Mouse (Mus musculus) midbrain, embryonic 15.5 days (tissue): ENCODE data around the gene Lmo1. TPM values are rescaled to one million over a fixed set of nuclear protein-coding genes. Genes with fewer than 3 reads are reported as not detected.
A peak's percentile ranks its signal among the peaks of the same experiment; 100 is the strongest.

Source experiments
- ATAC-seq: fragments of 200-750 bp; cut with Nextera tagmentation; replicated peaks from 2 replicates; pipeline ENCODE4 v1.8.0; 2017; ENCODE audit warnings: moderate TSS enrichment
- H3K27ac ChIP-seq: fragments of 300-500 bp; sonication (generic); 2 replicates; pipeline ENCODE4 v1.5.1; 2015; ENCODE audit warnings: mild to moderate bottlenecking, inconsistent platforms
- H3K27me3 ChIP-seq: fragments of 300-500 bp; sonication (generic); replicated peaks from 2 replicates; pipeline ENCODE4 v1.6.1; 2015; ENCODE audit warnings: inconsistent platforms
- H3K36me3 ChIP-seq: fragments of 300-500 bp; sonication (generic); replicated peaks from 2 replicates; pipeline ENCODE4 v1.6.1; 2015; ENCODE audit warnings: inconsistent platforms
- H3K4me1 ChIP-seq: fragments of 300-500 bp; sonication (generic); 2 replicates; pipeline ENCODE4 v1.6.1; 2015; ENCODE audit warnings: inconsistent platforms
- H3K4me2 ChIP-seq: fragments of 300-500 bp; sonication (generic); 2 replicates; pipeline ENCODE4 v1.6.1; 2015; ENCODE audit warnings: inconsistent platforms, mild to moderate bottlenecking, moderate library complexity
- H3K4me3 ChIP-seq: fragments of 300-500 bp; sonication (generic); 2 replicates; pipeline ENCODE4 v1.5.1; 2015; ENCODE audit warnings: mild to moderate bottlenecking, inconsistent platforms
- H3K9ac ChIP-seq: fragments of 300-500 bp; sonication (generic); 2 replicates; pipeline ENCODE4 v1.6.1; 2015; ENCODE audit warnings: mild to moderate bottlenecking, inconsistent platforms
- H3K9me3 ChIP-seq: fragments of 300-500 bp; sonication (generic); 2 replicates; pipeline ENCODE4 v1.6.1; 2016; ENCODE audit warnings: inconsistent platforms
- WGBS: fragments of 180-500 bp; shearing (Covaris S2); methylation state at CpG from one replicate; pipeline ENCODE4 v1.1.7; 2015; ENCODE audit warnings: mixed read lengths; 5-methylcytosine and 5-hydroxymethylcytosine counted together
- polyA plus RNA-seq: library from polyadenylated mRNA; unstranded; fragments of >200 nt; fragmentation: Nextera tagmentation; extraction: Ambion mirVana; gene quantifications from 2 replicates; pipeline ENCODE4 v1.2.1, GENCODE M21; 2015

Gene Lmo1
- polyA plus RNA-seq, 1 experiment from 2014 or later, result 155 TPM

- ATAC-seq, result peak; percentile 63
- H3K4me1 ChIP-seq, result peaks cover 77% of the 10 kb centered on the region
- peak overlapping the region; percentile 94 for H3K4me2 ChIP-seq
- no peaks in the 10 kb centered on the region; the same call in 1 of the 2 replicates for H3K27me3 ChIP-seq
- peak overlapping the region; percentile 91 for H3K27ac ChIP-seq
- H3K36me3 ChIP-seq, result no peaks in the 10 kb centered on the region
- H3K4me3 ChIP-seq, result peak overlapping the region; percentile 75
- under 1% methylated on average over 17 of the region's 17 CpGs for WGBS
- no peaks in the 10 kb centered on the region for H3K9me3 ChIP-seq
- peak overlapping the region; percentile 85 for H3K9ac ChIP-seq
These were observed 4.6 kb downstream of the Lmo1 start for GRCm38 (mm10) chr7:109170441-109170820.

GRCm38 (mm10) chr7:109169505-109170440 is 5.2 kb downstream of the Lmo1 start:
- no peaks in the 10 kb centered on the region; the same call in 1 of the 2 replicates for H3K27me3 ChIP-seq
- peak; percentile 46 for ATAC-seq
- peak overlapping the region; percentile 85 for H3K9ac ChIP-seq
- peak overlapping the region; percentile 94 for H3K4me2 ChIP-seq
- H3K4me1 ChIP-seq, result peaks cover 75% of the 10 kb centered on the region
- WGBS, result 2% methylated on average over 72 of the region's 72 CpGs
- peak overlapping the region; percentile 75 for H3K4me3 ChIP-seq
- peak overlapping the region; percentile 91 for H3K27ac ChIP-seq
- H3K36me3 ChIP-seq, result no peaks in the 10 kb centered on the region
- no peaks in the 10 kb centered on the region for H3K9me3 ChIP-seq

- Histone ChIP-seq H3K4me2 (peak overlapping the region; percentile 94), H3K27ac (peak overlapping the region; percentile 91), H3K4me1 (peaks cover 68% of the 10 kb centered on the region), H3K9ac (peak overlapping the region; percentile 85), H3K27me3 (no peaks in the 10 kb centered on the region; the same call in 1 of the 2 replicates), H3K4me3 (peak overlapping the region; percentile 75), H3K36me3 (no peaks in the 10 kb centered on the region), H3K9me3 (no peaks in the 10 kb centered on the region)
- WGBS, result 84% methylated on average over 7 of the region's 7 CpGs
- no peak for ATAC-seq
These were observed 6.3 kb downstream of the Lmo1 start for GRCm38 (mm10) chr7:109168716-109169115.

GRCm38 (mm10) chr7:109165931-109166585 is 8.9 kb downstream of the Lmo1 start:
- H3K27ac ChIP-seq, result peak overlapping the region; percentile 53; the same call in 1 of the 2 replicates
- peak overlapping the region; percentile 94 for H3K4me2 ChIP-seq
- peak overlapping the region; percentile 21 for H3K4me3 ChIP-seq
- H3K9ac ChIP-seq, result peak overlapping the region; percentile 15; the same call in 1 of the 2 replicates
- no peak for ATAC-seq
- H3K27me3 ChIP-seq, result no peaks in the 10 kb centered on the region
- H3K4me1 ChIP-seq, result peaks cover 53% of the 10 kb centered on the region
- WGBS, result 39% methylated on average over 17 of the region's 17 CpGs
- no peaks in the 10 kb centered on the region for H3K9me3 ChIP-seq
- H3K36me3 ChIP-seq, result no peaks in the 10 kb centered on the region

GRCm38 (mm10) chr7:109154331-109154730 is 20.7 kb downstream of the Lmo1 start:
- no peak overlapping the region for H3K27ac ChIP-seq
- H3K27me3 ChIP-seq, result no peaks in the 10 kb centered on the region
- no peaks in the 10 kb centered on the region for H3K9me3 ChIP-seq
- H3K4me1 ChIP-seq, result peaks cover 40% of the 10 kb centered on the region
- H3K4me2 ChIP-seq, result no peak overlapping the region
- H3K36me3 ChIP-seq, result no peaks in the 10 kb centered on the region
- no peak overlapping the region for H3K9ac ChIP-seq
- no peak for ATAC-seq
- no peak overlapping the region for H3K4me3 ChIP-seq
- 42% methylated on average over 11 of the region's 11 CpGs for WGBS

GRCm38 (mm10) chr7:109153538-109153937 is 21.5 kb downstream of the Lmo1 start:
- ATAC-seq, result no peak
- 65% methylated on average over 5 of the region's 5 CpGs for WGBS
- H3K9me3 ChIP-seq, result no peaks in the 10 kb centered on the region

GRCm38 (mm10) chr7:109151088-109151487 is 23.9 kb downstream of the Lmo1 start:
- H3K27ac ChIP-seq, result no peak overlapping the region
- no peak overlapping the region for H3K4me2 ChIP-seq
- WGBS, result 86% methylated on average over 4 of the region's 4 CpGs
- H3K4me1 ChIP-seq, result peaks cover 35% of the 10 kb centered on the region
- H3K36me3 ChIP-seq, result no peaks in the 10 kb centered on the region
- no peak for ATAC-seq
- no peak overlapping the region for H3K9ac ChIP-seq
- no peaks in the 10 kb centered on the region for H3K27me3 ChIP-seq
- no peaks in the 10 kb centered on the region for H3K9me3 ChIP-seq
- no peak overlapping the region for H3K4me3 ChIP-seq

More at GRCm38 (mm10) chr7:109153538-109153937, 21.5 kb downstream of the Lmo1 start:
- Histone ChIP-seq H3K4me2 (no peak overlapping the region), H3K4me1 (peaks cover 40% of the 10 kb centered on the region), H3K27ac (no peak overlapping the region), H3K27me3 (no peaks in the 10 kb centered on the region), H3K36me3 (no peaks in the 10 kb centered on the region), H3K9ac (no peak overlapping the region), H3K4me3 (no peak overlapping the region)

GRCm38 (mm10) chr7:109145211-109145610 is 29.8 kb downstream of the Lmo1 start:
- Histone ChIP-seq H3K36me3 (no peaks in the 10 kb centered on the region), H3K9ac (no peak overlapping the region), H3K27ac (no peak overlapping the region), H3K9me3 (no peaks in the 10 kb centered on the region), H3K4me2 (no peak overlapping the region), H3K27me3 (no peaks in the 10 kb centered on the region), H3K4me3 (no peak overlapping the region), H3K4me1 (peaks cover 47% of the 10 kb centered on the region)
- WGBS, result 35% methylated on average over 8 of the region's 8 CpGs
- ATAC-seq, result no peak

- Histone ChIP-seq H3K9ac (no peak overlapping the region), H3K4me1 (peaks cover 44% of the 10 kb centered on the region), H3K4me3 (no peak overlapping the region), H3K9me3 (no peaks in the 10 kb centered on the region), H3K27ac (no peak overlapping the region), H3K36me3 (no peaks in the 10 kb centered on the region), H3K27me3 (no peaks in the 10 kb centered on the region), H3K4me2 (no peak overlapping the region)
- WGBS, result 67% methylated on average over 11 of the region's 11 CpGs
- no peak for ATAC-seq
These were observed 30.3 kb downstream of the Lmo1 start for GRCm38 (mm10) chr7:109144705-109145104.

GRCm38 (mm10) chr7:109142564-109142963 is 32.4 kb downstream of the Lmo1 start:
- Histone ChIP-seq H3K4me1 (peaks cover 44% of the 10 kb centered on the region), H3K4me3 (no peak overlapping the region), H3K4me2 (no peak overlapping the region), H3K36me3 (no peaks in the 10 kb centered on the region), H3K9ac (no peak overlapping the region), H3K27ac (peak overlapping the region; percentile 53; the same call in 1 of the 2 replicates), H3K27me3 (no peaks in the 10 kb centered on the region), H3K9me3 (no peaks in the 10 kb centered on the region)
- ATAC-seq, result no peak
- 43% methylated on average over 2 of the region's 2 CpGs for WGBS

GRCm38 (mm10) chr7:109141753-109142152 is 33.3 kb downstream of the Lmo1 start:
- Histone ChIP-seq H3K4me2 (no peak overlapping the region), H3K4me3 (no peak overlapping the region), H3K9ac (no peak overlapping the region), H3K4me1 (peaks cover 44% of the 10 kb centered on the region), H3K36me3 (no peaks in the 10 kb centered on the region), H3K9me3 (no peaks in the 10 kb centered on the region), H3K27me3 (no peaks in the 10 kb centered on the region), H3K27ac (peak overlapping the region; percentile 53)
- 16% methylated on average over 3 of the region's 3 CpGs for WGBS
- ATAC-seq, result 0 out of 2 replicates have a peak, but pooled peaks have one; percentile 7

GRCm38 (mm10) chr7:109141054-109141453 is 34.0 kb downstream of the Lmo1 start:
- no peak overlapping the region for H3K4me2 ChIP-seq
- no peaks in the 10 kb centered on the region for H3K9me3 ChIP-seq
- H3K36me3 ChIP-seq, result no peaks in the 10 kb centered on the region
- H3K4me1 ChIP-seq, result peaks cover 44% of the 10 kb centered on the region
- H3K9ac ChIP-seq, result no peak overlapping the region
- H3K27me3 ChIP-seq, result no peaks in the 10 kb centered on the region
- no peak for ATAC-seq
- H3K4me3 ChIP-seq, result no peak overlapping the region
- WGBS, result 64% methylated on average over 2 of the region's 2 CpGs
- H3K27ac ChIP-seq, result no peak overlapping the region; the same call in 1 of the 2 replicates
